ENCODE assay signal across 8 mouse cellular contexts in the genomic region with DNA sequence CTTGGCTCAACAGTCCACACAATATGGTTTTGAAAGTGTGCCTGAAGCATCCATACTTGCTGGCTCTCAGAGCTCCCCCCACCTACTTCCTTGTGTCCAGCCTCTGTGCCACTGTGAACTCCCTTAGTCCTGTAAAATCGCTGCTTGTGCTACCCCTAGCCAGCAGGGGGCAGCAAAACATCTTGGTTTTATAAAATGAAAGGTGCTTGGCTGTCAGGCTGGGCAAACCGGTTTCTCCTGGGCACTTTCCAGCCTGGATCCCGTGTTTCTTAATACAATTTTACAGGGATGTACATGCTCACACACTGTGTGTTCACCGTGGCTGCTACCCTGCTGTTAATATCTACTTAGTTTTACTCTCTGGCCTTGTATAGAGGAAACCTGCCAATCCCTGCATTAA.
DNase-seq lines count a peak whose midpoint lies in the region; ATAC-seq and TF ChIP-seq lines count a peak whose summit lies in the region.

No protein-coding gene starts in this region.

- H3K4me2 ChIP-seq in embryonic facial prominence, embryonic 14.5 days (ENCODE audit: low read depth, low read length) = no peak overlapping the region
- no peak overlapping the region for H3K4me2 ChIP-seq in kidney, embryonic 16.5 days (replicated peaks; ENCODE audit: low read depth, low read length)
- no peak overlapping the region for H3K4me2 ChIP-seq in neural tube, embryonic 12.5 days (replicated peaks)

- no peak overlapping the region for H3K9ac ChIP-seq in embryonic facial prominence, embryonic 14.5 days (ENCODE audit: low read depth, low read length)
- H3K9ac ChIP-seq in kidney, embryonic 16.5 days (replicated peaks; ENCODE audit: low read length) = no peak overlapping the region
- no peak overlapping the region for H3K9ac ChIP-seq in liver, adult 2 months (ENCODE audit: low read depth, low read length)
- no peak overlapping the region for H3K9ac ChIP-seq in neural tube, embryonic 12.5 days

- peaks cover 9% of the 10 kb centered on the region; the same call in 1 of the 2 replicates for H3K27me3 ChIP-seq in embryonic facial prominence, embryonic 14.5 days (replicated peaks; ENCODE audit: control insufficient read depth, insufficient read depth, low read length)
- peaks cover 5% of the 10 kb centered on the region; the same call in 1 of the 2 replicates for H3K27me3 ChIP-seq in kidney, embryonic 16.5 days (ENCODE audit: insufficient read depth, low read length)
- no peaks in the 10 kb centered on the region for H3K27me3 ChIP-seq in liver, adult 2 months (ENCODE audit: control insufficient read depth, insufficient read depth, low read length)
- no peaks in the 10 kb centered on the region for H3K27me3 ChIP-seq in neural tube, embryonic 12.5 days (replicated peaks)

- no peak for TF ChIP-seq POLR2A in bone marrow macrophage, adult 2 months (IDR thresholded peaks at IDR 0.05; ENCODE audit: borderline replicate concordance, low read depth, low read length)
- TF ChIP-seq POLR2A in liver, adult 2 months (IDR thresholded peaks at IDR 0.05; ENCODE audit: extremely low read depth, insufficient read depth, low read length) = no peak

- H3K9me3 ChIP-seq in embryonic facial prominence, embryonic 14.5 days (ENCODE audit: control insufficient read depth, low read length) = no peaks in the 10 kb centered on the region
- no peaks in the 10 kb centered on the region for H3K9me3 ChIP-seq in kidney, embryonic 16.5 days (ENCODE audit: low read length)
- no peaks in the 10 kb centered on the region for H3K9me3 ChIP-seq in neural tube, embryonic 12.5 days

- H3K27ac ChIP-seq in bone marrow macrophage, adult 2 months (ENCODE audit: insufficient read depth, low read depth, low read length) = no peak overlapping the region
- no peak overlapping the region for H3K27ac ChIP-seq in embryonic facial prominence, embryonic 14.5 days (replicated peaks; ENCODE audit: low read depth, low read length)
- H3K27ac ChIP-seq in kidney, embryonic 16.5 days (ENCODE audit: low read length) = no peak overlapping the region
- no peak overlapping the region for H3K27ac ChIP-seq in liver, adult 2 months (replicated peaks; ENCODE audit: insufficient read depth, low read depth, low read length)
- H3K27ac ChIP-seq in neural tube, embryonic 12.5 days = no peak overlapping the region

- WGBS in embryonic facial prominence, embryonic 14.5 days = 1% methylated on average over 4 of the region's 4 CpGs
- WGBS in kidney, embryonic 16.5 days = 1% methylated on average over 4 of the region's 4 CpGs
- 0% methylated on average over 4 of the region's 4 CpGs for WGBS in liver, adult 2 months
- 0% methylated on average over 4 of the region's 4 CpGs for WGBS in neural tube, embryonic 12.5 days

- no peak overlapping the region for H3K4me3 ChIP-seq in bone marrow macrophage, adult 2 months (ENCODE audit: insufficient read depth, low read length)
- no peak overlapping the region for H3K4me3 ChIP-seq in embryonic facial prominence, embryonic 14.5 days (ENCODE audit: low read depth, low read length)
- no peak overlapping the region for H3K4me3 ChIP-seq in kidney, embryonic 16.5 days (ENCODE audit: low read length)
- no peak overlapping the region for H3K4me3 ChIP-seq in liver, adult 2 months (ENCODE audit: insufficient read depth, low read depth, low read length)
- H3K4me3 ChIP-seq in neural tube, embryonic 12.5 days = no peak overlapping the region

- H3K79me2 ChIP-seq in liver, adult 2 months (ENCODE audit: control insufficient read depth, insufficient read depth, low read length) = no peaks in the 10 kb centered on the region

- peak; percentile 67 for DNase-seq in 416B (ENCODE audit: low read depth)
- peak; percentile 94 for DNase-seq in embryonic facial prominence, embryonic 14.5 days (ENCODE audit: low spot score)
- peak; percentile 8 to 52 for DNase-seq in heart, adult 9 months (ENCODE audit: low spot score in 2 of 2)
- peak; percentile 34 for DNase-seq in liver, adult 2 months (ENCODE audit: extremely low read depth, low read depth, low spot score)
- DNase-seq in testis, postnatal 10 days (ENCODE audit: low spot score) = peak; percentile 88

- TF ChIP-seq CTCF in bone marrow macrophage, adult 2 months (IDR thresholded peaks at IDR 0.05; ENCODE audit: low read depth, low read length) = peak; percentile 45; the same call in 1 of the 2 replicates
- peak; percentile 79 for TF ChIP-seq CTCF in liver, adult 2 months (IDR thresholded peaks at IDR 0.05; ENCODE audit: low read depth, low read length)

- no peaks in the 10 kb centered on the region for H3K4me1 ChIP-seq in bone marrow macrophage, adult 2 months (ENCODE audit: control insufficient read depth, insufficient read depth, low read length)
- H3K4me1 ChIP-seq in embryonic facial prominence, embryonic 14.5 days (ENCODE audit: control insufficient read depth, insufficient read depth, low read length) = no peaks in the 10 kb centered on the region
- no peaks in the 10 kb centered on the region for H3K4me1 ChIP-seq in kidney, embryonic 16.5 days (ENCODE audit: insufficient read depth, low read length)
- H3K4me1 ChIP-seq in liver, adult 2 months (ENCODE audit: control insufficient read depth, insufficient read depth, low read length) = no peaks in the 10 kb centered on the region
- H3K4me1 ChIP-seq in neural tube, embryonic 12.5 days = no peaks in the 10 kb centered on the region

- peak; percentile 78 for ATAC-seq in embryonic facial prominence, embryonic 14.5 days (ENCODE audit: low read depth)
- ATAC-seq in kidney, embryonic 16.5 days (ENCODE audit: low FRiP score, low TSS enrichment) = peak; percentile 69
- ATAC-seq in neural tube, embryonic 12.5 days (ENCODE audit: low FRiP score, low read depth) = peak; percentile 69

- H3K36me3 ChIP-seq in embryonic facial prominence, embryonic 14.5 days (ENCODE audit: control insufficient read depth, insufficient read depth, low read length) = no peaks in the 10 kb centered on the region
- no peaks in the 10 kb centered on the region for H3K36me3 ChIP-seq in kidney, embryonic 16.5 days (ENCODE audit: insufficient read depth, low read length)
- no peaks in the 10 kb centered on the region for H3K36me3 ChIP-seq in liver, adult 2 months (ENCODE audit: control insufficient read depth, insufficient read depth, low read length)
- H3K36me3 ChIP-seq in neural tube, embryonic 12.5 days = no peaks in the 10 kb centered on the region

Comparison
In these comparisons a context has a peak if more than half of its experiments do, and no peak if none do; other contexts are left out.
1. DNase-seq: peak in every context shown above with its lines; median percentile 94 in embryonic facial prominence, embryonic 14.5 days; 88 in testis, postnatal 10 days; 67 in 416B; 34 in liver, adult 2 months; 30 in heart, adult 9 months.